Mouse (Mus musculus) hindbrain, embryonic 13.5 days (tissue): ENCODE measurements around the gene Gpx8. TPM values are rescaled to one million over a fixed set of nuclear protein-coding genes. Genes with fewer than 3 reads are reported as not detected.

ENCODE experiments used
- ATAC-seq: fragments of 200-750 bp; cut with Nextera tagmentation; 2 replicates; pipeline ENCODE4 v1.8.0; 2017; ENCODE audit warnings: moderate TSS enrichment; ENCODE audit not compliant: low FRiP score
- H3K27ac ChIP-seq: fragments of 300-500 bp; sonication (generic); 2 replicates; pipeline ENCODE4 v1.5.1; 2015; ENCODE audit warnings: inconsistent platforms, mild to moderate bottlenecking, moderate library complexity
- H3K27me3 ChIP-seq: fragments of 300-500 bp; sonication (generic); 2 replicates; pipeline ENCODE4 v1.6.1; 2015; ENCODE audit warnings: mild to moderate bottlenecking, inconsistent platforms
- H3K36me3 ChIP-seq: fragments of 300-500 bp; sonication (generic); 2 replicates; pipeline ENCODE4 v1.6.1; 2015; ENCODE audit warnings: mild to moderate bottlenecking, inconsistent platforms
- H3K4me1 ChIP-seq: fragments of 300-500 bp; sonication (generic); replicated peaks from 2 replicates; pipeline ENCODE4 v1.6.1; 2015; ENCODE audit warnings: inconsistent platforms
- H3K4me2 ChIP-seq: fragments of 300-500 bp; sonication (generic); 2 replicates; pipeline ENCODE4 v1.6.1; 2015; ENCODE audit warnings: inconsistent platforms, mild to moderate bottlenecking, moderate library complexity
- H3K4me3 ChIP-seq: fragments of 300-500 bp; sonication (generic); 2 replicates; pipeline ENCODE4 v1.5.1; 2015; ENCODE audit warnings: mild to moderate bottlenecking, inconsistent platforms
- H3K9ac ChIP-seq: fragments of 300-500 bp; sonication (generic); 2 replicates; pipeline ENCODE4 v1.6.1; 2015; ENCODE audit warnings: mild to moderate bottlenecking, inconsistent platforms
- H3K9me3 ChIP-seq: fragments of 300-500 bp; sonication (generic); 2 replicates; pipeline ENCODE4 v1.6.1; 2016; ENCODE audit warnings: inconsistent platforms
- WGBS: fragments of 180-500 bp; shearing (Covaris S2); methylation state at CpG from one replicate; pipeline ENCODE4 v1.1.7; 2015; 5-methylcytosine and 5-hydroxymethylcytosine counted together
- polyA plus RNA-seq: library from polyadenylated mRNA; unstranded; fragments of >200 nt; fragmentation: Nextera tagmentation; extraction: Ambion mirVana; gene quantifications from 2 replicates; pipeline ENCODE4 v1.2.1, GENCODE M21; 2015

Gpx8 gene
- polyA plus RNA-seq, 1 experiment from 2014 or later = 78.6 TPM

DNA sequence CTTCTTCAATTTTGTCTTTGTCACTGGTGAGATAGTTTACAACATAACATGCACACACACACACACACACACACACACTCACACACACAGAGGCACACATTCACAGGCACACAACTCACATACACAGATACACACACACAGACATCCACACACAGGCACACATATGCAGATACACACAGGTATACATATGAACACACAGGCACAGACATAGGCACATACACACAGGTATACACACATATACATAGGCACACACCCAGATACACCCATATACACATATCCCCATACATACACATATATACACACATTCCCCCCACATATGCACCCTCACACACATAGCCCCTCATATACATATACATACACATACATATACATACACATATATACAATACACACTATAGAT lies 808 bp upstream of the Gpx8 start:
- Histone ChIP-seq H3K4me2 (no peak overlapping the region), H3K9me3 (no peaks in the 10 kb centered on the region), H3K36me3 (no peaks in the 10 kb centered on the region; the same call in 1 of the 2 replicates), H3K9ac (no peak overlapping the region), H3K4me1 (peaks cover 6% of the 10 kb centered on the region; the same call in 1 of the 2 replicates), H3K27ac (no peak overlapping the region), H3K4me3 (no peak overlapping the region), H3K27me3 (0 out of 2 replicates have a peak, but pooled peaks cover 9% of the 10 kb centered on the region)
- peak; percentile 68 for ATAC-seq

DNA sequence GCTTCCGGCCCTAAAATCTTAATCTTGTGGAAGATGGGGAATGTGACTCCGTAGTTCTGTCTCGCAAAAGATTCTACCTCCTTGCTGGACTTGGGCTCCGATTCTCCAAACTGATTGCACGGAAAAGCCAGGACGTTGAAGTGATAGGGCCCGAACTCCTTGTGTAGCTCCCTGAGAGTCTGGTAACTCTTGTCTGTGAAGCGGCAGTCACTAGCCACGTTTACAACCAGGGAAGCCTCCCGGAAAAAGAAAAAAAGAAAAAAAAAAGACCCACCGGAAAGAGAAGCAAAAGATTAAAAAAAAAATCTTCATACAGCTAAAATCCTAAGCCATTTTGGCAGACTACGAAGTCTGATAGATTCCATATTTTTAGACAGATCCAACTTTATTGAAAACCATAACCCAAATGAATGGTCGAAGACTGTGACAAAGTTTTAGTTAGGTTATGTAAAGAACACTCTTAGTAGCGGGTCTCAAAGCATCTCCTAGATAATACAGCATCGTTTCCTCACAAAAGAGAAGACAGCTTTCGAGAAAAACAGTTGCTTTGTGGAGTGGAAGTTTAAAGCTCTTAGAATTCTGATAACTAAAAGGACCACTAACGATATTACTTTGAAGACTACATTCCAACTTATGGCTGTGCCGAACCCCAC lies 626 bp downstream of the Gpx8 start:
- H3K27ac ChIP-seq = no peak overlapping the region
- H3K27me3 ChIP-seq = 0 out of 2 replicates have a peak, but pooled peaks cover 9% of the 10 kb centered on the region
- peaks cover 6% of the 10 kb centered on the region; the same call in 1 of the 2 replicates for H3K4me1 ChIP-seq
- peak overlapping the region; percentile 65 for H3K9ac ChIP-seq
- no peaks in the 10 kb centered on the region; the same call in 1 of the 2 replicates for H3K36me3 ChIP-seq
- H3K4me2 ChIP-seq = peak overlapping the region; percentile 67
- H3K9me3 ChIP-seq = no peaks in the 10 kb centered on the region
- 31% methylated on average over 18 of the region's 18 CpGs for WGBS
- no peak for ATAC-seq
- H3K4me3 ChIP-seq = peak overlapping the region; percentile 47

DNA sequence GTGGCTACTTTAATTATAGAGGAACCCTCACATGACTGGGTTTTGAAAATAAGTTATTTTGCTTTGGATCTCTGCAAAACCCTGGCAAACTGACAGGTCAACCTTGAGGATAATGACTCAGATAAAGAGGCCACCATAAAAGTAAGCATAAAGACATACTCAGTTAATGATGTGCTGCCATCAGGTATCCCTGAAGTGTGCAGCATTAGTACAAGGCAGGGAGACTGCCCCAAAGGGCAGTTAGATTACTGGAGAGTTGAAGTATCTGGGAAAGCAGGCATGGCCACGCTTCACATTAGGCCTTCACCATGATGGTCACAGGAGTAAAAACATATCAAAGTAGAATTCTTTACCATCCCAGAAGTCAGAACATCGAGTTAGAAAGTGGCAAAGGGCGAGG lies 1.3 kb downstream of the Gpx8 start:
- Histone ChIP-seq H3K4me3 (peak overlapping the region; percentile 47), H3K9me3 (no peaks in the 10 kb centered on the region), H3K4me1 (peaks cover 6% of the 10 kb centered on the region; the same call in 1 of the 2 replicates), H3K27me3 (peaks cover 9% of the 10 kb centered on the region; the same call in 1 of the 2 replicates), H3K4me2 (peak overlapping the region; percentile 67), H3K27ac (no peak overlapping the region), H3K36me3 (no peaks in the 10 kb centered on the region; the same call in 1 of the 2 replicates), H3K9ac (0 out of 2 replicates have a peak overlapping the region, but pooled peaks have one; percentile 39)
- no peak for ATAC-seq
- 84% methylated on average over 3 of the region's 3 CpGs for WGBS

DNA sequence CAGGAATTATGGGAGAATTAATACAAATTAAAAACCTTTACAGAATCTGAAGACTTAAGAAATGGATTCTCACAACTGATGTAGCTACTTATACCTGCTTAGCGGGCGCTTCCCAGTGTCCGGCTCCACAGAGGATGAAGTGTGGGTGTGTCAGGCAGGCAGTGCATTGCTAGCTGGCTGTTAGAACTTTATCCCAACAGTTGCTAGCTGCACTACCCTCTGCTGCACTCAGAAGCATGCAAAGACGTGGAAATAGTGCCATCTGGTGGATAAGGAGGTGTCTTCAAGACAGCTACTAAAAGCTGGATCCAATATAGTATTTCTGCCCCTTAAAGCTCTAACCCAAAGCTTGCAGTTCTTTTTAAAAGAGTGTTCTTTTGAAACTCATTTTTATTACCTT lies 10.4 kb downstream of the Gpx8 start:
- Histone ChIP-seq H3K27me3 (peaks cover 39% of the 10 kb centered on the region), H3K9ac (no peak overlapping the region), H3K4me3 (peak overlapping the region; percentile 58), H3K4me2 (peak overlapping the region; percentile 97), H3K36me3 (no peaks in the 10 kb centered on the region), H3K9me3 (no peaks in the 10 kb centered on the region), H3K27ac (no peak overlapping the region), H3K4me1 (peaks cover 21% of the 10 kb centered on the region)
- peak; percentile 77 for ATAC-seq
- 0% methylated on average over 4 of the region's 4 CpGs for WGBS

DNA sequence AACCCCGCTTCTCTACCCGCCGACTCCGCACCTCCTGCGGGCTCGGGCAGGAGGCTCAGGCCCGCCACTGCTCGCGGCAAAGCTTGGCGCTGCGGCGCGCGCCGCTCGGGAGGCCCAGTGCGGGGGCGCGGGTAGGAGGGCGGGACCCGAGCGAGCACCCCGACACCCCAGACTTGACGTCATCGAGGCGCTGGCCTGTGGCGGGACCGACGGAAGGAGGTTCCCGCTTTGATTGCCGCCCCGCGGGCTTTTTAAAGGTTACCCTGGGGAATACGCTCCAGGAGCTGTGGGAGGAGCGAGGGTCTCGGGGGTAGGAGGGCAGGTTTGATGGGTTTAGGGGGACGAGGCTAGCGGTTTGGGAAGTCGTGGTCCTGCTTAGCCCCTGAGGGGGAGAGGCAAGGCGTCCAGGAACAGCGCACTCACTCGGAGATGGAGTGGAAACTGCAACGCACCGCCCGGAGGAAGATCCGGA lies 11.2 kb downstream of the Gpx8 start, which contains the start of gene Cdc20b:
Cdc20b (plus strand) TSS at position 162 of the 472 bp plus-strand sequence.
- Histone ChIP-seq H3K9me3 (no peaks in the 10 kb centered on the region), H3K27ac (no peak within 1 kb of the TSS), H3K27me3 (peaks cover 43% of the 10 kb centered on the region), H3K4me1 (peaks cover 21% of the 10 kb centered on the region), H3K36me3 (no peaks in the 10 kb centered on the region), H3K9ac (peak within 1 kb of the TSS; percentile 75), H3K4me2 (peak within 1 kb of the TSS; percentile 97), H3K4me3 (peak within 1 kb of the TSS; percentile 58)
- no peak; the same call in 1 of the 2 replicates for ATAC-seq
- under 1% methylated on average over 46 of the region's 46 CpGs for WGBS

DNA sequence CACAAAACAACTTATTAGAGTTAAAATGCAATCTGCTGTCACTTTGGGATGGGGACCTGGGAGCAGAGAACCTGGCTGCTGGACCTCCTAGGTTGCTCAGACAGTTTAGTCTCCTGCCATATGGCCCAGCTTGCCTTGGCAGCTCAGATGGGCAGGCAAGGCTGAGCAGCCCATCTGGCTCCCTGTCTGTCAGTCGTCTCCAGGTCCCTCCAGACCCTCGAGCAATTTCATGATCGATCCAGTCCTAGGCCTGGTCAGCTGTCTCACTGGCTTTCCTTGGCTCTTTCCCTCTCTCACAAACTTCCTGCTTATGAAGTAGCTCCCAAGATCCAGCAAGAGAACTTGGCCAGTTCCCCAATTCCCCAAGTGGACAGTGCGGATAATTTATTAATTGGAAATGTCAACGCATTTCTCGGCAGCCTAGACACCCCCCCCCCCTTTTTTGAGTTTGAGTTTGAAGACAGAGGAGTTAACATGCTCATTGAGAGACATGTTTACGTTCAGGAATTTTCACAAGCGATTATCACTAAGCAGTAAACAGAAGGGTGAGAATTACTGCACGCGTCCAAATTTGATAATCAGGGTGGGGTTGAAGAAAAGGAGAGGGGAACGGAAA lies 11.8 kb downstream of the Gpx8 start:
- Histone ChIP-seq H3K9me3 (no peaks in the 10 kb centered on the region), H3K27ac (no peak overlapping the region), H3K9ac (peak overlapping the region; percentile 75), H3K4me1 (peaks cover 21% of the 10 kb centered on the region), H3K4me2 (peak overlapping the region; percentile 97), H3K36me3 (no peaks in the 10 kb centered on the region), H3K27me3 (peaks cover 49% of the 10 kb centered on the region), H3K4me3 (peak overlapping the region; percentile 58)
- no peak for ATAC-seq
- 2% methylated on average over 11 of the region's 11 CpGs for WGBS

DNA sequence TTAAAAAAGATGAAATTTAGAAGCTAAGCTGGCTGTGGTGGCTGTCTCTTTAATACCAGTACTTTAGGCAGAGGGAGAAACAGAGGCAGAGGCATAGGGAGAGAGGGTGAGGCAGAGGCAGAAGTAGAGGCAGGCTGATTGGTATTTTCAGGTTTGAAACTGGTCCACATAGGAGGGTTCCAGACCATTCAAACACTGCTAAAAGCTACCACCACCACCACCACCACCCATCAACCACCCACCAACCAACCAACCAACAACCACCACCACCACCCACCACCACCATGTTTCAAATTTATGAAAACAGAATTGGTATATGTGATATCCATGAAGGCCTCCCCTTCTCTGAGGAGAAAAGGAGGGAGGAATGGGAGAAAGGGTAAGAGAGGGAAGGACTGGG lies 13.4 kb downstream of the Gpx8 start:
- H3K4me1 ChIP-seq = peaks cover 21% of the 10 kb centered on the region
- H3K9ac ChIP-seq = no peak overlapping the region
- no peaks in the 10 kb centered on the region for H3K9me3 ChIP-seq
- H3K4me3 ChIP-seq = no peak overlapping the region; the same call in 1 of the 2 replicates
- ATAC-seq = no peak
- no peaks in the 10 kb centered on the region for H3K36me3 ChIP-seq
- H3K27me3 ChIP-seq = peaks cover 64% of the 10 kb centered on the region
- H3K27ac ChIP-seq = no peak overlapping the region
- peak overlapping the region; percentile 83 for H3K4me2 ChIP-seq

DNA sequence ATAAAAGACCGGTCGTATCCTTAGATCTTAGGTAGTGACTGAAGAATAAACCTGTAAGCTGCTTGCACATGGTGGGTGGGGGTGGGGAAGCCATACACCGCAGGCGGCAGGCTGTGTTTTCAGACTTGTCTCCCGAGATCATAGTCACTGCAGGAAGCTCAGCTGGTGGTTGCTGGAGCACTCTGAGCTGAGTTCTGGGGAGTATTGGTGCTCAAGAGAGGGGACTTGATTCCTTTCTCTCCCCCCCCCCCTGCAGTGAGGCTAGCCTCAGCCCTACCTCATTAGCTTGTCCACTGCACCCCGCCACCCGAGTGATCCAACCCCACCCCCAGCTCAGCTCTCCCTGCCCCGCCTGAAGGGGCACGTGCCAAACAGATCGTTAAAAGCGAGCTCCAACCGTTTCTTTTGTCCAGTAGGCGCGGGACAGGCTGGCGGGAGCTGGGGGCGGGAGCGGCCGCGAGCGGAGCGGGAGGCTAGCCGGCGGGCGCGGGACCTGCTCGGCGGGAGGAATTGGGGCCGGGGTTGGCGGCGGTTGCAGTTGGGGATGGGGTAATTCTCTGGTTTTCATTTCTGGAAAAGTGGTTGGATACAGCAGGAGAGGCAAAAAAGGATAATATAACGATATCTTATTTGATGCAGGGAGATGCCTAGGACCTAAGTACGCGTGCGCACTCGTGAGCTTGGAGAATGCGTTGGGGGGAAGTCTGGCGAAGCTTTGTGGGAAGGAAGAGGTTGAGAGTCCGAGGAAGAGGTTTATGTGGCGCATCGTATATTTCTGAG lies 14.2 kb downstream of the Gpx8 start:
- under 1% methylated on average over 40 of the region's 40 CpGs for WGBS
- Histone ChIP-seq H3K4me1 (peaks cover 21% of the 10 kb centered on the region), H3K36me3 (no peaks in the 10 kb centered on the region), H3K4me2 (peak overlapping the region; percentile 83), H3K4me3 (peak overlapping the region; percentile 59), H3K27ac (peak overlapping the region; percentile 78), H3K9ac (peak overlapping the region; percentile 74), H3K9me3 (no peaks in the 10 kb centered on the region), H3K27me3 (peaks cover 60% of the 10 kb centered on the region)
- ATAC-seq = peak; percentile 72

DNA sequence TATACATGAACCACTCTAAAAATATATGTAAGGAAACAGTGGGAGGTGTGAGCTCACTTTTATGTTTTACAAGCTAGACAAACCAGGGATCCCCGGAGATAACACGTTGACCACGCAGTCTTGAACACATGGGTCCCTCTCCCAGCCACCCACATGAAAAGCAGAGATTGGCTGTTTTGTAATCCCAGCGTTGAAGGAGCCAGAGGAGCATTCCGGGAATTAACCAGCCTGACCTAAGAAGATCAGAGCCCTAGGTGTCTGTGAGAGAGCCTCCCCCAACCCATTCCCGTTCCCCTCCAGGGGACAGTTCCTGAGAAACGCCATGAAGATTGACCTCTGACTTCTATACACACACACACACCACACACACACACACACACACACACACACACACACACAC lies 14.9 kb downstream of the Gpx8 start:
- WGBS = 2% methylated on average over 7 of the region's 7 CpGs
- no peak overlapping the region for H3K27ac ChIP-seq

DNA sequence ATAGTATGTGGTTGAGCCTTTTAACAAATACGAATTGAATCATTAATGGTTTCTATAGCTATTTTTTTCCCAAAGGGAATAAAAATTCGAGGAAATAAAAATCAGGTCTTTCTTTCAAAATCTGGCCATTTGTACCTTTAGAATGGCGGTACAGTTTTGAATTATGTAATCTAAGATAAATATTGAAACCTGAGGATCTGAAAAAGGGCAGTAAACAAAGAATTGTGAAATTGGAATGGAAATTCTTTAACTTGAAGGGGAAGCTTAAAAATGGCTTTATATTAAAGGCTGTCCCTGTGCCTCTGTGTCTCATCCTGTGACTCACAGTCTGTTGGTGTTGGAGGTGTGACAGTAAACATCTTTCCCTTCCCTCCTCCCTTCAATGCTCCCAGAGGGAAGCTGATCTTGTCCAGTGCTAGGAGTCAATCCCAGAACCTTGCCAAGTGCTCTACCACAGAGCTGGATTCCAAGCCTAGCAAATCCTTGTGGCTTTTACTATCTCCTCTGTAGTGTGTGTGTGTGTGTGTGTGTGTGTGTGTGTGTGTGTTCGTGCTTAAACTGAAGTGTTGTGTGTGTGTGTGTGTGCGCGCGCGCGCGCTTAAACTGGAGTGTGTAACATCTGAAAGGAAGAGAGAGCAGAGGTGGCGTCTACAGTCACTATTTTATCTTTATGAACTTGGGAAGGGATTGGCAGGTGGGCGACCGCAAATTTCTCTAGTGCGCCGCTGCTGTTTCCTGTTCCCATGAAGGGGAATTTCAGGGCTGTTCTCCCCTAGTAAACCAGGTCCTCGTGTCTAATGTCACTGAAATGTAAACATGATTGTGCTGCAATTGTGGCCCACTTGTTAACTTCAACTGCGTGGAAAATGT lies 22.7 kb downstream of the Gpx8 start:
- Histone ChIP-seq H3K36me3 (no peaks in the 10 kb centered on the region), H3K4me1 (no peaks in the 10 kb centered on the region), H3K27ac (no peak overlapping the region), H3K4me3 (no peak overlapping the region), H3K27me3 (peaks cover 18% of the 10 kb centered on the region; the same call in 1 of the 2 replicates), H3K4me2 (no peak overlapping the region), H3K9me3 (no peaks in the 10 kb centered on the region), H3K9ac (no peak overlapping the region)
- no peak for ATAC-seq
- 90% methylated on average over 17 of the region's 17 CpGs for WGBS

More for the DNA sequence above, 14.9 kb downstream of the Gpx8 start:
- ATAC-seq = peak; percentile 34
- Histone ChIP-seq H3K4me2 (peak overlapping the region; percentile 83), H3K9ac (peak overlapping the region; percentile 74), H3K4me3 (peak overlapping the region; percentile 59), H3K4me1 (peaks cover 21% of the 10 kb centered on the region), H3K9me3 (no peaks in the 10 kb centered on the region), H3K27me3 (peaks cover 60% of the 10 kb centered on the region), H3K36me3 (no peaks in the 10 kb centered on the region)

DNA sequence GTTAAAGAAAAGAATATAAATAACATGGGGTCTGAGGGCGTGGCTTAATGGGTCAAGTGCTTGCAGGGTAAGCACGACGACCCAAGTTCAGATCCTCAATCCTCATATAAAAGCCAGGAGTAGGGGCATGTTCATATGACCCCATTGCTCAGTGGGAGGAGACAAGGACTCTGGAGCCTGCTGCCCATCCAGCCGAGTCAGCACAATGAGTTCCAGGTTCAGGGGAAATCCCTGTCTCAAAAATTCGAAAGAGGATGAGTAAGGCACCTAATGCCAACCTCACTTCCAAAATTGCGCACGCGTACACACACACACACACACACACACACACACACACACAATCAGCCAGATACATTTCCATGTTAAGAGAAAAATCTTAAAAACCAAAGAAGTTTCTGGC lies 23.7 kb downstream of the Gpx8 start:
- no peak overlapping the region for H3K9ac ChIP-seq
- no peak overlapping the region for H3K4me3 ChIP-seq
- no peak overlapping the region for H3K4me2 ChIP-seq
- H3K27ac ChIP-seq = no peak overlapping the region
- no peaks in the 10 kb centered on the region for H3K36me3 ChIP-seq
- ATAC-seq = no peak
- H3K4me1 ChIP-seq = no peaks in the 10 kb centered on the region
- H3K27me3 ChIP-seq = 0 out of 2 replicates have a peak, but pooled peaks cover 10% of the 10 kb centered on the region
- no peaks in the 10 kb centered on the region for H3K9me3 ChIP-seq
- WGBS = 77% methylated on average over 8 of the region's 8 CpGs
